Mouse (Mus musculus) monocyte, adult 5-6 weeks (primary cell): ENCODE measurements around the gene Cep57. TPM values are rescaled to one million over a fixed set of nuclear protein-coding genes. Genes with fewer than 3 reads are reported as not detected.
"Not testable (repeated sequence)": the region's sequence is repeated elsewhere in the genome, so short reads cannot be mapped to it uniquely, and the experiment has no call there.

Experiments used
- ATAC-seq: fragments of 153-309, 156-312 bp; replicated peaks from 2 replicates; pipeline ENCODE4 v1.8.0; 2017; ENCODE audit warnings: mild to moderate bottlenecking; ENCODE audit not compliant: low TSS enrichment, insufficient number of reproducible peaks, severe bottlenecking, poor library complexity, low FRiP score
- total RNA-seq: library from RNA; stranded (forward); fragments of 200-1000, 200-491, 200-594 nt; gene quantifications from 3 replicates; pipeline ENCODE4 v1.2.3, GENCODE M21; 2017

The Cep57 gene
- total RNA-seq, 1 experiment from 2014 or later = 54.6 TPM

DNA sequence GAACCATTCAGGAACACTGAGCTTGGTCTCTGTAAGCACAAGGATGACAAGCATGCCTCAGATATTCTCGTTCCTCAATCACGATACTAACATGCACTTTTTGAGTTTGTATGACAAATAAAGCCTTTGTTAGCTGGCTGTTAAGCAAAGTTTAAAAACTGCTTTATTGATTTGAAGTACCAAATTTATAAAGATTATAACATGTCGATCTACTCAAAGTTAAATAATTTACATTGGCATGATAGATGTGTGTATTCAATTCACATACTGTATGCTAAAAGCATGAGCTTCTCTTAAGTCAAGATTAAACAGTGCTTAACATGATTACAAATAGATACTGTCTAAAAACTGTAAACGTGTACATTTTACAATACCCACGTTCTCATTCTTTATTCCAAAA is 19.2 kb downstream of the Cep57 start:
- no peak for ATAC-seq

DNA sequence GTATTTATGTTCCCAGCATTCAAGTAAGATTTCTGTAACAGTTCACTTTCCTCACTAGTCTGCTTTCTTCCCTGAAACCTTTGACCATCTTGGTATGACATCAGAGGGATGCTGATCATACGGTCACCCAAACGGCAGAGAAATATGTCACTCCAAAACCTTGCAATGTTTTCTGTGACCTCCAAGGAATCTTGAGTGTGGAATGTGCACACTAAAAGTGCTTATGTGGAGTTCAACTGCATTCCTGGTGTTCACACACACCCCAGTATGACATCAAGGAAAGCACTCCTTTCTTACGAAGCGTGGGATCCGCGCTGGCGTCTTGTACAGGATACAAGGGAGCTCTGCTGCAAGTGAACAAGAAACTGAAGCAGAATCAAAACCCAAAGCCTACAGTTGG is 20.1 kb downstream of the Cep57 start:
- ATAC-seq = no peak

DNA sequence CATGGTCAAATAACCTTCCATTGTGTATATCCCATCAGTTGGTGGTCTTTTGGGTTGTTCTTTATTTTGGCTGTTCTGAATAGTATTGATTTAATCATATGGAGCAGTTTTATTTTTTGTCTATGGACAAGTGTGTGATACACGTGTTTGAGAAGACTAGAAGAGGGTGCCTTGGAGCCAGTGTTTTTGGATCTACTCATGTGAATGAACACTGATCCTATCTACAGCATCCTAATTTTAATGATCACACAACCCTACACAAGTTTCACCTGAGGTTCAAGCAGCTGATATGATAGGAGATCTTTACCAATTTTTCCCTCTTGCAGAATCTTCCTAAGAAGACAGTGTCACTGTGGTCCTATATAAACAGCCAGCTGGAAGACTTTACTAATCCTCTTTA is 22.4 kb downstream of the Cep57 start:
- ATAC-seq = no peak

DNA sequence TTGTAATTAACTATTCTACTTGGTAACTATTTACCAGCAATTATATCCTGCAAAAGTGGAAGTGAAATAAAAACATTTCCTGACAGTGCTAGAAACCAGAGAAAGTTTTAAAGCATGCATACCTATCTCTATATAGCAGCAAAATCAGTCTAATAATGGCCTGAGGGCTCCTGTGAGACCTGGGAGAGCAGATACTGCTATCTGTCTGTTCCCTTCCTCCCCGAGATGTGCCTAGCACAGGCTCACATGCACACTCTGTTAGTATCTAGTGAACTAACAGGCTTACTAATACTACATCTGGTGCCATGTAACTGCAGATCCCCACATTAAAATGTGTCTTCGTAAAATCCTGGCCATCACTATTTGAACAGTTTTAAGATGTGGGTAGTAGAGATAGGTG is 32.2 kb downstream of the Cep57 start:
- ATAC-seq = no peak

DNA sequence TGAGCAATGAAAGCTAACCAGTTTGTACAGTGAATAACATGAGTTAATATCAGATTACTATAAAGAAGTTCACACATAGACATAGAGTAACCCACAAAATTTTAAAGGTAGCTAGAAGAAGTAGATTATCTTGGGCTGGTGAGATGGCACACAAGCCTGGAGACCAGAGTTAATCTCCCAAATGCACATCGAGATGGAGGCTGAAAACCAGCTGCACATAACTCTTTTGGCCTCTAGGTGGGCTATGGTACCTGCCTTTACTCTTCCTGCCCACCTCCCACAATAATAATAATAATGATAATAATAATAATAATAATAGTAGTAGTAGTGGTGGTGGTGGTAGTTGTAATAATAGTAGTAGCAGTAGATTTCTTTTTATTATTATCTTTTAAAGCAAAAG is 32.6 kb downstream of the Cep57 start:
- no peak for ATAC-seq

DNA sequence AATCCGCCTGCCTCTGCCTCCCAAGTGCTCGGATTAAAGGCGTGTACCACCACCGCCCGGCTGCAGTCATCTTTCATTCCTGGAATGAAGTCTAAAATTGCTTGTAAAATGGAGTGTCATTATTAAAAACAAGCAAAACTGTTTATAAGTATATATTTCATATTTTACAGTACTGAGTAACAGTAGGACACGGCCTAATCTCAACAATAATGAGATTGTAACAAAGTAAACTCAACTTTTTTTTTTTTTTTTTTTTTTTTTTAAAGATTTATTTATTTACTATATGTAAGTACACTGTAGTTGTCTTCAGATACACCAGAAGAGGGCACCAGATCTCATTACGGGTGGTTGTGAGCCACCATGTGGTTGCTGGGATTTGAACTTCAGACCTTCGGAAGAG is 36.0 kb downstream of the Cep57 start:
- ATAC-seq = not testable (repeated sequence)

DNA sequence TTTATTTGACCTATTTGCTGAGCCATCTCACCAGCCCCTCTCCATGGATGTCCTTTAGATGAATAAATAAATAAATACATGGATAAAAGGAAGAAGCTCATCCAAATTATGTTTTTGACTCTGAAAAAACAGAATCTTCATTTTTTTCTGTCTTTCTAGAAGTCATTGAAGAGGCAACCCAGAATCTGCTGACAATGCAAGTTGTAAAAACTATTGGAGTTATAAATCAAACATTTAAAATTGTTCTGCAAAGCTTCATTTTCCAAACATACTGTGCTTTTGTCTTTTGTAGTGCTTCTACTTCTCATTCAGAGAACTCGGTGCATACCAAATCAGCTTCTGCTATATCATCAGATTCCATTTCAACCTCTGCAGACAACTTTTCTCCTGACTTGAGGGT is 44.9 kb downstream of the Cep57 start:
- no peak for ATAC-seq

DNA sequence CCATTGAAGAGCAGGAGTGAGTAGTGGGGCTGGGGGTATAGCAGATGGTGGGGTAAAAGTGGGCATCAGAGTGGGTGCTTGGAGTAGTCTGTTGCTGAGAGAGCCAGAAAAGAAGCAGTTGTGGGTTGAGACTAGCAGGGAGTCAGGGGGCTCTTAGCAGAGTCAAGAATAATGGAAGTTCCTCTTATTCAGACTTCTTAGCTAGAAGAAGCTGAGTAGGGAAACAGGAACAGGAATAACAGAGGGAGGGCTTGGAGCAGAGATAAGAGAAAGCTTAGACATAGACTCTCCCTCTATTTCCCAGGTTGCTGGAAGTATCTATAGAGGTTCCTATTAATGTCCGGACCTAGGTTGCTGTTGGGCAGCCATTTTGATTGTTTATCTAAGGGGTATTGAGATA is 52.2 kb downstream of the Cep57 start:
- ATAC-seq = no peak

DNA sequence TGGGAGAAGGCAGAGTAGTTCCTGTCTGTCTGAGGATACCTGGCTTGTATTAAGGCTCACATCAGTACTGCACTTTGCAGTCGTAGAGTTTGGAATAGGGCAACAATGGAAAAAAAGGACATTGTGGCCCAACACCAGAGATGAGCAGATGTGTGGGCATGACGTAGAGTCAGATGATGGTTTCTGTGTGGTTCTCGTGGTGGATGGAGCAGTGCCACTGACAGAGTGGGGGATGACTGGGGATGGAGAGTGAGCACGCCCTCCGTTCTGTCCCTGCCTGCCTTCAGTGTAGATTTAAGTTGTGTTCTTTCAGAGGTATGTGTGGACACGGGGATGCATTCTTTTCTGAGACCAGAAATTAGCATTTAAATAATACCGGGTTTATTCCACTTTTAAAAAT is 60.3 kb downstream of the Cep57 start:
- ATAC-seq = no peak

DNA sequence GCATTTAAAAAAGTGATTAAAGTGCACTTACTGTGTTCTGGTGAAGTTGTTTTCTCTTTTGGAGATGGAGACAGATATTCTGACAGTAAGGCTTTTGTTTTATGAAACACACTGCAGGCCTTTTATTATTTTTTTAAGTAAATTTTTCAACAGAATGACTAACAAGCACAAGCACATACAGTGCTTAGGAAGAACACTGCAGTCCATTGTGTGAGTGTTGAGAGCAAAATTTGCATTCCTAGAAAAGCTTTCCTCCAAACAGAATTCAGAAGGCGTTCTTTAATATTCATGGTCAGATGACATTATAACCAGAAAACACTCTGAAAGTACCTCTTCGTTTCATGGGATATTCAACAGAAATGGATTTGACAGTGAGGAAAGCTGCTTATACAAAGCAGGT is 61.3 kb downstream of the Cep57 start:
- ATAC-seq = no peak

DNA sequence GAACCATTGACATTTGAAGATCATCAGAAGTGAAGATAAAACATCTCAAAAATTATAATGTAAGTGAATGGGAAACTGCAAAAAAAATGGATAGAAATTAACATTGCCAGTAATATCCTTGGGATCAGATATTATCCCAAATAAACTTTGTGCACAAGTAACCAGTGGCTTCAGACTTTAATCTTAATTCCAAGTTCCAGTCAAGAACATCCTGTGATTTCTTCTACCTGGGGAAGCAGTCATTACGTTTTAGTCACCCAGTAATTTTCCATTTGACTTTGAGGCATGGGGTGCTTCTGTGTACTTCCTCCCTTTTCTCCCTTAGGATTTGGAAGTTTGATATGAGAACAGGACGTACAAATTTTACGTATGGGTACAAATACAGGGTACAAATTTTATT is 66.5 kb downstream of the Cep57 start:
- no peak for ATAC-seq

Other genes starting within 250 kb of the Cep57 start
- gene Mtmr2, start 78.7 kb downstream of the Cep57 start, total RNA-seq = 38.3 to 63.6 TPM (median 63.5 TPM) in 3 replicates
- 107 to 123 TPM (median 121 TPM) in 3 replicates for gene Fam76b, start 609 bp upstream of the Cep57 start, total RNA-seq